Mouse (Mus musculus): ENCODE data around the gene Aven.

GRCm38 (mm10) chr2:112470961-112471381 is 21.8 kb upstream of the Aven start:
- TF ChIP-seq POLR2A (IDR thresholded peaks at IDR 0.05; ENCODE audit: insufficient read depth, low read depth, low read length) (no peak), CTCF (IDR thresholded peaks at IDR 0.05; ENCODE audit: insufficient read depth, low read depth, low read length) (no peak)

All from olfactory bulb, adult 2 months (tissue).